Mouse (Mus musculus) lung, postnatal 0 days (tissue): ENCODE measurements around the gene Grk5.

ENCODE experiments used
- CTCF ChIP-seq: IDR thresholded peaks from 2 replicates; pipeline ENCODE4 v1.5.1; 2016; ENCODE audit warnings: antibody characterized with exemption, mild to moderate bottlenecking
- EP300 ChIP-seq: IDR thresholded peaks from 2 replicates; pipeline ENCODE4 v1.6.1; 2016; ENCODE audit warnings: antibody characterized with exemption, mild to moderate bottlenecking, control low read depth

- TF ChIP-seq CTCF (no peak), EP300 (peak; percentile 90)
Measured at GRCm38 (mm10) chr19:60939954-60940379, 50.4 kb downstream of the Grk5 start.
